Mouse (Mus musculus) forelimb bud, embryonic 11.5 days (tissue): ENCODE measurements around the gene Whrn.
A peak's percentile ranks its signal among the peaks of the same experiment; 100 is the strongest.

Source experiments
- DNase-seq: peaks from one replicate; pipeline ENCODE4 v3.0.0-alpha.2; 2012; ENCODE audit warnings: low read depth, low spot score

Gene Whrn

DNA sequence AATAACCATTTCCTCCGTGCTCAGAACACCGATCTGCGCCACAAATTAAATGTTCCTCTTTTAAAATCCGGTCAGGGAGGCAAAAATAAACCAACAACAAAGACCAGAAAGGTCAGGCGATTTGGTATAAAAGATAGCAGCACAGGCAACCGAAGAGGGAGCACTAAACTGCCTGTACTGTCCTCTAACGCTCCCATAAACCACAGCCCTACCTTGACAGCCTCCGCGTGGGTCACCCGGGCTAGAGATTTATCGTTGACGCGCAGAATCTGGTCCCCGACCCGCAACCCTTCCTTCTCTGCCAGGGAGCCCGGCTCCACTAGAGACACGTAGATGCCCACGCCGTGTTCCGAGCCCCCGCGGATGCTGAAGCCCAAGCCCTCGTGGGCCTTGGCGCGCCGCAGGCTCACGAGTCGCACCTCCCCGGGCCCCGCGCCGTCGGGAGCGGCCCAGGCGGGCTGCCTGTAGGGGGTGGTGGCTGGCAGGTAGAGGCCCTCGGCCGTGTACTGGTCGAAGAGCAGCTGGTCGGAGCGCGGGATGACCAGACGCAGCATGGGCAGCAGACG lies 1.3 kb downstream of the Whrn start:
- no peak for DNase-seq

DNA sequence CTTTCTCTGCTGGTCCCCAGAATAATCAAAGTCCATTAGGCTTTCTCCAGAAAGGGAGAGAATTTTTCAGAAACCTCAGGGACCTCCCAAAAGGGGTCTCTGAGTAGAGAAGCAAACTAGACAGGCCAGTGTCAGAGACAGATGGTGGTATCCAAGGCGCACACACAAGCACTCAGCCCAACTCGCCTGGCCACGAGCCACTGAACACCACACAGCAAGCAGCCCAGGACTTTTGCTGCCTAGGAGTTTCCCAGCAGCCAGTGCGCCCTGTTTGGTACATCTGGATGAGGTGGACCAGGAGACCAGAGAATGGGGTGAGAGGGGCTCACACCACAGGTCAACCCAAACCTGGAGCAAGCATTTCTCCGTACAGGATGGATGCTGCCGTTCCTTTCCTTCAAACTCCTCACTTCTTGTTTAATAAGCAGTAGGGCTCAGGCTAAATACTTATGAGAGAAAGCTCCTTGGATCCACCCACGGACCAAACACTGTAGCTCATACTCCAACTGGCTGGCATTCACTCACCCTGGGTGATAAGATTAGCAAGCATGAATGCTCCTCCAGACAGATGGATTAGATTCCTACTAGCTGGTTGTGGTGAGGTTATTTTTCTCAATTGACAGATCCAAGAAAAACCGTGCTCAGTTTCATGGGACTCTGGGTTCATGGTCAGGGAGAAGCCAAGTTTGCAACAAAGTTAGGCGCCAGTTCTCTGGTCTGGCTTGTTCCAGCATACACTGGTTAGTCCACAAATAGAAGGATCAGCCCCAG lies 2.3 kb downstream of the Whrn start:
- DNase-seq, result no peak

- no peak for DNase-seq
Measured at GRCm38 (mm10) chr4:63491521-63491920, 4.3 kb downstream of the Whrn start.

DNA sequence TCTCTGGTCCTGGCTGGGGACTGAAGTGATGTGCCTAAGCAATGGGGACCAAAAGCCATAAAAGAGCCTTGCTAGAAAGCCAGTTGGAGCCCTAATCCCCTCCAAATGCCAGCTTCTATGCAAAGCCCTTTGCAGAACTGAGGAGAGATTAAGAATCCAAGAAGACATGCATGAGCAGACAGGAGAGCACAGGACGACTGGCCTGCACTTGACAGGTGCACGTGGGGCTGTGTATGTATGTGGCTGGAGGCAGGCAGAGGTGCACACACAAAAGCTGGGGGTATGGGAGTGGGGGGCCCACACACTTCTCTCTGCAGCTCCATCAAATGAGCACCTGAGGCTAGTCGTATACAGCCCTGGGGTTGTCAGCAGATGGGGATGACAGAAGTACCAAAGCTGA lies 5.6 kb downstream of the Whrn start:
- no peak for DNase-seq

- DNase-seq, result no peak
Measured at GRCm38 (mm10) chr4:63489676-63490075, 6.1 kb downstream of the Whrn start.

DNA sequence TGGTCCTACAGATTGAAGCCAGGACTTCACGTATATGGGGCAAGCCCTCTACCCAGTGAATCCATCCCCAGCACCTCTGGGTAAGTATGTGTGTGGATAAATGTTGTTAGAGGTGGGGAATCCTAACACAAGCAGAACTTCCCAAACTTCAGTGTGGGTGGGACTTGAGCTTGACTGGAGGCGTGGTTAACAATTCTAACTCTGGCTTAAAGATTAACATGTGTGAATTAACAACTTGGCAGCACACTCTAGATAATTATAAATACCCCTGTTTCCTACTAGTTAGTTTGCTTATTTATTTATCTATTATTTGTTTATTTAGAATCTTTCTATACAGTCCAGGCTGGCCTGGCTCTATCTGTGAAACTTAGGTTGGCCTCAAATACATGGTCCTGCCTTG lies 7.9 kb downstream of the Whrn start:
- no peak for DNase-seq

DNA sequence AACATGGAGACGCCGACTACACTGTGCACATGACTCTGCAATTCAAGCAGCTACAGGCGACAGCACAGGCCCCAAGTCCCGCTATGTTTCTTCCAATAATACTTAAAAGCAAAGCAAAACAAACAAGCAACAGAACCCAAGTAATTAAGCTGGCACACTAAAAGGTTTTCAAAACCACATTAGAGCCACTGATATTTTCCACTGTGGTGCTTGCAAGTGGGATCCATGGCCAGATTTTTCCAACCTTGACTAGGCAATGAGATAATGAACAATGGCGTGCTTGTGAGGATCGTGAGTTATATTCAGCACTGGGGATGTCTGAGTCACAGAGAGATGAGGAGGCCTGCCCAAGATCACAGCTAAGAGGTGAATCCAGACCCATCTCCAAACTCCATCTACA lies 8.5 kb downstream of the Whrn start:
- DNase-seq, result no peak

- DNase-seq, result no peak
Measured at GRCm38 (mm10) chr4:63486523-63486922, 9.3 kb downstream of the Whrn start.

DNA sequence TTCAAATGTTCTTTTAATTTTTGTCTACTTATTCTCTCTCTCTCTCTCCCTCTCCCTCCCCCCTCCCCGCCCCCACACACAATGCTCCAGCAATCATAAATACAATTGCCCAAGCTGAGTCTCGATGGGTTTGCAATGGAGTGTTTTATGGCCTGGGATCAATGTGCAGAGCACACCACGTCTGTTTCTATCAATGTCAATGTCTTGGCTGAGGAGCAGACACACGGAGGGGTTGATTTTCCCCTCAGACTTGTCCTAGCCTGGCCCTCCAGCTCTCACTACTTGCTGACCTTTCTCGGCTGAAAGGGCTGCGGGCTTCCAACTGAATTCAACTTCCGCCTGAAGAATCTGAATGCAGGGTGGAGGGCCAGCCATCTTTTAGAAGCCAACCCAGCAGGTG lies 12.1 kb downstream of the Whrn start:
- no peak for DNase-seq

- DNase-seq, result no peak
Measured at GRCm38 (mm10) chr4:63480845-63481167, 15.0 kb downstream of the Whrn start.

DNA sequence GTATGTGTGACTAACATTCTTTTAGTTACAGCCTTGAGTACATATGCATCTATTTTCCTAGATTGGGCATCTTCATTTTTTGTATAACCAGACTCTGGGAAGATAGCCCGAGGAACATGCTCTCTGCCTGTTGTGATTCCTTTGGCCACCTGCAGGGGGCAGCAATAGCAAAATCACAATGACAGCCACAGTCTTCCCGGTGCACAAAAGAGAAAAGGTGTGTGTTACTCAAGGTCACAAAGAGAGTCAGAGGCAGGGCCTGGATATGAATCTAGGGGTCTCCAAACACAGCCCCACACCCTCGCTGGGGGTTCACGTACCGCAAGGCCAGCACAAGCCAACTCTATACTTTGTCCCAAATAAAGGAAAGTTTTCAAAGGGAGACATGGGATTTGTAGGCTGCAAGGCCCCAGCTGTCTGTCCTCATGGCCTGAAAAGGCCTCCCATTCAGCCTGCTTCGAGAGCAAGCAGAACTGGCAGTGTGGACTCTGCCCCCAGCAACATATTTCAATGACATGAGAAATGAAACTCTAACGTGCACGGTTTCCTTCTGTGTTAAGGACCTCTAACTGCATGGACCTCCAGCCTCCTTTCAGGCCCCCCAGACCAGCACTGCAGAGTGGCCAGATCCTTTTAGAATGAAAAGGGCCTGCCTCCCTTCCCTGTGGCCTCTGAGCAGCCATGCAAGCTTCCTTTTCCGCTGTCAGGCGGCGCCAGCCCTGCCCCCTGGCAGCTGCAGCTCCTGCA lies 15.5 kb downstream of the Whrn start:
- peak; percentile 50 for DNase-seq

DNA sequence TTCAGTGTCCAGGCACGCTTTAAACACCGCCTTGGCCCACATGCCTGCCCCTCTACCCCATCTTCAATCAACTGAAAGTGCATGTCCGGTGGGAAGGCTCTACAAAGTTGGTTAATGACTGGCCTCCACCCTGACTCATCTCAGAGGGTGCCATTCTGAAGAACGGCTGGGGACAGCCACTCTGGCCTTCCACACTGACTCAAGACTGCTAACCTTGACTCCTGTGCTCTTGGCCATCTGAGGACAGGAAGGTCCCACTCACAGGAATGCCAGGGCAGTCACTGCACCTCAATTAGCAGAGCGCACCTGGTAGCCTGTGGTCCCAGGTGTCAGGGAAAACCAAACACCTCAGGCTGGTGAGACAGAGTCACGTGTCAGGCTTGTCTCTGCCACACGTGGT lies 17.8 kb downstream of the Whrn start:
- DNase-seq, result no peak

GRCm38 (mm10) chr4:63476891-63477290 lies 18.9 kb downstream of the Whrn start:
- no peak for DNase-seq

- DNase-seq, result no peak
Measured at GRCm38 (mm10) chr4:63475208-63475607, 20.6 kb downstream of the Whrn start.

DNA sequence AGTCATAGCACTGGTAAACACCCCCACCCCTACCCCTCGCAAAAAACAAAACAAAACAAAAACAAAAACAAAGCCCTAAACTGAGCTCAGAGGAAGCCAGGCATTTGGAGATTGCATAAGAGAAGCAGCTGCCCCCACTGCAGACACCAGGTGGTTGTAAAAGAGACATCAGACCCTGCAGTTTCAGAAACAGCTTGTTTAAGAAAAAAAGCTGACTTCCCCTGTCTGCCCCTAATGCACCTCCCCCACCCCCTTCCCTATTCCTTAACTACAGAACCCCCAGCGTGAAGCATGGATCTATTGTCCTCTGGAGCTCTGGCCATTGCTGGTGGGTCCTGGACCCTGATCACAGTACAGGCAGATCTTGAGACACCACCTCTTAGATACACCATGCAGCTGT lies 21.4 kb downstream of the Whrn start:
- no peak for DNase-seq

DNA sequence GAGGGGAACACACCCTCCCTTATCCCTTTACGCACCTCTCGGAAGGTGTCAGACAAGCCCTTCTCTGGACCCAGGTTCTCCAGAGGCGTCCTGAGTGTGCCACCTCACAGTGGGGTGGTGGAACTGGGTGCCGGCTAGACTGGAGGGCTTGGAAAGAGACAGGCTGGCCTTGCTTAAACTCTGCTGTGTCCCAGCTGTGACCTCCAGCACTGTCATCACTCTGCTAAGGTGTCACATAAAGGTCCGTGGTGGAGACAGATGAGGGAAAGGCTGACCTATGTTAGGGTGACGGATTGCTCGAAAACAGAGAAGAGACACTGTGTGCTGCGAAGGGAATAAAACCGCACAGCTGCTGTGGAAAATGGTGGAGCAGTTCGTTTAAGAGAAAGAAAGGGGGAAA lies 28.5 kb downstream of the Whrn start:
- peak; percentile 34 for DNase-seq

DNA sequence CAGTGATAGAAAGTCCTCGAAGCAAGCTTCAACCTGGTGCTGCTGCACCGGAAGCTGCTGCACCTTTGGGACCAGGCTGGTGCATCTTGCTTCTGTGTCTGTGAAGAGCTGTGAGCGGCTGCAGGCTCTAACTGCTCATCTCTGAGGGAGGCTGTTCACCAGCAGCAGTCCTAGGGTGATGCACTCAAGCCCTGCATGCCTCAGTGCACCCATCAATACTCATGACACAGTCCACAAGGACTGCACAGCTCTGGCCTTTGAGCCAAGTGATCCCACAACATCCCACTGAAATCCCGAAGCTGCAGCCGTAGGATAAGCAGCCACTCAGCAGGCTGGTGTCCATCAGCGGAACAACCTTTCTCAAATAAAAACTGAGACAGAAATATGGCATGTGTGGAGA lies 29.6 kb downstream of the Whrn start:
- DNase-seq, result no peak

DNA sequence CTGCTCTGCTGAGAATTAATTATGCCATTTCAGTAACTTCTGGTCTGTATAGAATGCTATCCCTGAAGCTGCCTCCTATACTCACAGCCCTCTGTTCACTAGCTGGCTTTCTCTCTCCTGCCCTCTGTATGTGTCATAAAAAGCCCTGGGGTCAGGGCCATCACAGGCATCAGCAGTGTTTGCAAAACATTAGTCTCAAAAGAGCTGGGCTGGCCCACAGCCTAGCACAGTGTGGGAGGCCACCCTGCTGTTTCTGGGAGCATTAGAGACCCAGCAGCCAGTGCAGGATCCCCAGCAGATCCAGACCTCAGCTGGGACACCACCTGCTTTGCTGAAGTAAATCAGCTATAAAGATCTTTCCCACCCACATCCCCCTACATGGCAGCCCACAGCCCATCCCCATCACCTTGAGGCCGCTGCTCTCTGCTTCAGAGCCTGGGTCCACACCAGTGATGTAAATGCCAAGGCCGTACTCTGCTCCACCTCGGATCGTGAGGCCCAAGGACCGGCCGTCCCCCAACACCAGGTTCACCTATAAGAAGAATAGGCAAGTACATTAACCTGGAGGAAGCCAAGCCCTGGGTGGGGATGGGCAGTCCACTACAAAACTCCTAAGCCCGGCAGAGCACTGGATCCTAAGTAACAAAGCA lies 34.8 kb downstream of the Whrn start:
- no peak for DNase-seq

DNA sequence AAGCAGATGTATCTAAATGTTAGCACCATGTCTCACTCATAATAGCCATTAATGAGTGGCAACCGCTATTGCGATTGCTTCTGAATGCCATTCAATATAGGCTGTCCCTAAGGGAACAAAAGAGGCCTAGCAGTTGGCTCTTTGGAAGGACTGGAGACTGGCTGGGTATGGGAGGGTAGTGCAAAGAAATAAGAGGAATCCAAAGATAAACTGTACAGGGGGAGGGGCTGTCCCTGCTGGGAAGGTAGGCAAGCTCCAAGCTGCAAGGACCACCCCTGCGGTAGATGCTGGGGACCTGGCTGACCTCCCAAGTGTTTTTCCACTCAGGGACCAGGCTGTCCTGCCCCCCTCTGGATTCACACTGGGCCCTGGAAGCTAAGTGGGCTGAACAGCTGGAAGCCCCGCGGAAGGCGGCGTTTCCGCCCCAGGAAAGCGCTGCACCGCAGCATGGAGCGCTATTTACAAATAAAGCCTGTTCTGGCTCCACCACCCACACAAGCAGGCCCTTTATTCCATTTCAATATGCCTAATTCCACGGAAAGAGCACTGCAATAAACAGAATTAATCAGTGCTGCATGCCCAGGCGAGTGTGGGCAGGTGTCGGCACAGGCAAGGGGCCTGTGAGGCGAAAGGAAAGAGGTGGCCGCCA lies 36.5 kb downstream of the Whrn start:
- peak; percentile 64 for DNase-seq

DNA sequence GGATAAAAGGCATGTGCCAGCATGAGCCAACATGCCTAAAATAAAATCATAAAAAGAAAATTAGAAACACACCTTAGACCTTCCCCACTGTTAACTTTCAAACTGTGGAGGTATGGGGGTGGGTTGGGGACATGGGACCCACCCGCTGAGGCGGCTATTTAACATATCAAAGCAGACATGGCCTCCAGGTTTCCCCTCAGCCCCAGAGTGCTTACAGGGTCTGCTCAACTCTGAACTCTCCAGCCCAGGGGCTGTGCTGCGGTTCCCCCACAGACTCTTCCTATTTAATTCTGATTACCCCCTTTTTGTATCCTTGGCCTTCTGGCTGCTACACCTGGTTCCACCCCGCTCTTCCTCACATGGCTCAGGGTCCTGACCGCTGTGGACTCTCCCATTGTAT lies 39.2 kb downstream of the Whrn start:
- no peak for DNase-seq

GRCm38 (mm10) chr4:63453939-63454513 lies 41.8 kb downstream of the Whrn start:
- DNase-seq, result no peak

- DNase-seq, result no peak
Measured at GRCm38 (mm10) chr4:63452555-63452954, 43.2 kb downstream of the Whrn start.
